Mouse (Mus musculus) E14TG2a.4 (cell line): ENCODE data around the gene Rassf5.

ENCODE experiments used
- CTCF ChIP-seq: conservative IDR thresholded peaks from 2 replicates; pipeline ENCODE4 v1.5.1; 2014; ENCODE audit warnings: low read length
- NANOG ChIP-seq: IDR thresholded peaks from 2 replicates; pipeline ENCODE4 v1.6.1; 2014; ENCODE audit warnings: borderline replicate concordance, low read length, mixed read lengths

- TF ChIP-seq CTCF, result no peak
- no peak for TF ChIP-seq NANOG
These were observed 110.0 kb downstream of the Rassf5 start for GRCm38 (mm10) chr1:131134942-131135522.
